Mouse (Mus musculus): ENCODE results near the gene Frmd8. TPM values are rescaled to one million over a fixed set of nuclear protein-coding genes. Genes with fewer than 3 reads are reported as not detected.
"Not testable (repeated sequence)": the region's sequence is repeated elsewhere in the genome, so short reads cannot be mapped to it uniquely, and the experiment has no call there.

The Frmd8 gene
- total RNA-seq, 1 experiment, result 35.7 TPM

DNA sequence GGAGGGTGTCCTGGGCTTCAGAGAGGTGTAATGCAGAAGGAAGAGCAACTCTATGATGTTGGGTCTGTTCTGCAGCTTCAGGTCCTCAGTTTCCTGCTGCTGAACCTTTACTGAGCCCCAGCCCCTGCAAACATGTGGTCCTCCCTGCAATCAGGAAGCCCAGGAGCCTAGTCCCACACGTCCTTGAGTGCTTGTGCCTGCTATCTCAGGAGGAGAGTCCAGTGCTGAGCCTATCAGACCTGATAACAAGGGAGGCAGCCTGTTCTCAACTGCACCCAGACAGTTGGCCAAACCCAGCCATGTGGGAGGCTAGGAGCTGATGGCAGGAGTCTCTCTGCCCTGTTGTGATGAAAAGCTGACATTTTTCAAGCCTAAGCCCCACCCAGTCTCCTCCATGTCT lies 8.9 kb upstream of the Frmd8 start:
- in situ Hi-C loops (cut with MboI; ENCODE audit: low sequenced_read_pairs in 2 of 2, unreplicated experiment in 2 of 2), result no loop called here
- DNase-seq (ENCODE audit: low read depth, low spot score), result no peak

DNA sequence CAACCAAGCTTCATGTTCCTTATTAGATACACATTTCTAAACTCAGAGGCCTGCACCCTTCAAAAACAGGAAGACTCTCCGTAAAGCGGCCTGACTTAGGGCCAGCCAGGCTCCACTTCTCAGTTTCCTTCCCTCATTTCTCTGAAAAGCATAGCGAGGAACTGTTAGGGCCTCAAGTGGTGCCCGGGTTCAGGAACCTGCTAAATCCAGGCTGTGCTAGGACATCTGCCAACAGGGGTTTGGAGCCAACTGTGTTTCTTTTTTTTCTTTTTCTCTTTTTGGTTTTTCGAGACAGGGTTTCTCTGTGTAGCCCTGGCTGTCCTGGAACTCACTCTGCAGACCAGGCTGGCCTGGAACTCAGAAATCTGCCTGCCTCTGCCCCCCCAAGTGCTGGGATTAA lies 7.0 kb upstream of the Frmd8 start:
- H3K9me3 ChIP-seq (ENCODE audit: control insufficient read depth, insufficient read depth, low read depth, low read length); H3K36me3 ChIP-seq (ENCODE audit: control insufficient read depth, insufficient read depth, low read length, poor library complexity, severe bottlenecking); H3K4me3 ChIP-seq (ENCODE audit: insufficient read depth in 1 of 2, low read depth in 1 of 2, low read length in 2 of 2, poor library complexity in 1 of 2, severe bottlenecking in 1 of 2); DNase-seq (ENCODE audit: low read depth, low spot score); in situ Hi-C loops (cut with MboI; ENCODE audit: low sequenced_read_pairs in 2 of 2, unreplicated experiment in 2 of 2); H3K9ac ChIP-seq (ENCODE audit: insufficient read depth, low read depth, low read length, poor library complexity, severe bottlenecking); H3K27ac ChIP-seq (ENCODE audit: insufficient read depth, low read depth, low read length, poor library complexity, severe bottlenecking): not testable (repeated sequence)
- peaks cover 2 to 10% of the 10 kb centered on the region in 2 experiments; a peak in 2 of 4 replicates for H3K4me1 ChIP-seq (ENCODE audit: control insufficient read depth in 2 of 2, insufficient read depth in 2 of 2, low read length in 2 of 2, poor library complexity in 1 of 2)

More for the DNA sequence above, 8.9 kb upstream of the Frmd8 start:
- Histone ChIP-seq H3K4me1 (ENCODE audit: control insufficient read depth in 2 of 2, insufficient read depth in 2 of 2, low read length in 2 of 2, poor library complexity in 1 of 2) (peaks cover 0 to 6% of the 10 kb centered on the region in 2 experiments; a peak in 1 of 4 replicates), H3K9me3 (ENCODE audit: control insufficient read depth, insufficient read depth, low read depth, low read length) (no peaks in the 10 kb centered on the region), H3K4me3 (ENCODE audit: insufficient read depth in 1 of 2, low read depth in 1 of 2, low read length in 2 of 2, poor library complexity in 1 of 2, severe bottlenecking in 1 of 2) (no peak overlapping the region), H3K27ac (ENCODE audit: insufficient read depth, low read depth, low read length, poor library complexity, severe bottlenecking) (no peak overlapping the region), H3K36me3 (ENCODE audit: control insufficient read depth, insufficient read depth, low read length, poor library complexity, severe bottlenecking) (no peaks in the 10 kb centered on the region), H3K9ac (ENCODE audit: insufficient read depth, low read depth, low read length, poor library complexity, severe bottlenecking) (no peak overlapping the region)
- no peak for TF ChIP-seq HCFC1 (IDR thresholded peaks at IDR 0.05; ENCODE audit: borderline replicate concordance, insufficient read depth, low read length)
- no peak for TF ChIP-seq CHD2 (IDR thresholded peaks at IDR 0.05; ENCODE audit: low read depth, low read length)
- no peak for TF ChIP-seq ZNF384 (IDR thresholded peaks at IDR 0.05; ENCODE audit: low read depth, low read length)
- TF ChIP-seq MAFK (IDR thresholded peaks at IDR 0.05; ENCODE audit: insufficient read depth, low read depth, low read length), result no peak
- TF ChIP-seq ZC3H11A (IDR thresholded peaks at IDR 0.05; ENCODE audit: borderline replicate concordance, low read depth, low read length), result no peak

DNA sequence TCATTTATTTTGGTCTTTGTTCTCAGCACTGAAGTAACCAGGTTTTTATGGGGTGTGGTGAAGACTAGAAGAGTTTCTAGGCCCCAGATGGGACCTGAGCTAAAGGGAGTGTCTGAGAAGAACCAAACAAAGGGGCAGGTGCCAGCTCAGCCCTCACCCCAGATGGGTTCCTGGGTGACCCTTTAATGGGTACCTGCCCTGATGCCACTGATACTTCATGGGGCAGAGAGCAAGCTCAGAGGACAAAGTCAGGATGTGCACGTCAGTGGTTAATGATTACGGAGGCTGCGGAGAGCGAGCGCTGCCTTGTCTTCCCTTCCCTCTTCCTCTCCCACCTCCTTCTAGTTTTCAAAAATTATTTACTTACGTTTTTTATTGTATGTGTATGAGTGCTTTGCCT lies 6.1 kb upstream of the Frmd8 start:
- no peak for DNase-seq (ENCODE audit: low read depth, low spot score)
- in situ Hi-C loops (cut with MboI; ENCODE audit: low sequenced_read_pairs in 2 of 2, unreplicated experiment in 2 of 2), result no loop called here
- no peaks in the 10 kb centered on the region for H3K36me3 ChIP-seq (ENCODE audit: control insufficient read depth, insufficient read depth, low read length, poor library complexity, severe bottlenecking)

DNA sequence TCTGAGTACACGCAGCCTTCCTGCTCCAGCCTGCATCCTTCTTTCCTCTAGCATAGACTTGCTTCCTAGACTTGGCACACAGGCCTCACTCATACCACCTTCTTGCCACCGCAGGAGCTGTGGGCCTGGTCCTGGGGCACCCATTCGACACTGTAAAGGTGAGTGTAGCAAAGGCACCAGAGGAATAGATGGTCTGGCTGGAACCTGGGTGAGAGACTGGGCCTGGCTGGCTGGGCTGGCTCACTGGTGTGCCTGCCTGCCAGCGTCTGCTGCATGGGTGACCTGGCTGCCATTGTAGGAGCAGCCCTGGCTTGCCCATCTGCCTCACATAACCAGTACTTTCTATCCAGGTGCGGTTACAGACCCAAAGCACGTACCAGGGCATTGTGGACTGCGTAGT lies 4.7 kb upstream of the Frmd8 start:
- H3K4me1 ChIP-seq (ENCODE audit: control insufficient read depth in 2 of 2, insufficient read depth in 2 of 2, low read length in 2 of 2, poor library complexity in 1 of 2), result peaks cover 2 to 10% of the 10 kb centered on the region in 2 experiments; a peak in 2 of 4 replicates
- DNase-seq (ENCODE audit: low read depth, low spot score), result no peak
- no peaks in the 10 kb centered on the region for H3K9me3 ChIP-seq (ENCODE audit: control insufficient read depth, insufficient read depth, low read depth, low read length)
- in situ Hi-C loops (cut with MboI; ENCODE audit: low sequenced_read_pairs in 2 of 2, unreplicated experiment in 2 of 2), result loop anchor here in 1 of 2 experiments (5.0 kb wide), 1 partner anchor 92 kb away; no protein-coding TSS in a partner anchor
- no peak overlapping the region for H3K4me3 ChIP-seq (ENCODE audit: insufficient read depth in 1 of 2, low read depth in 1 of 2, low read length in 2 of 2, poor library complexity in 1 of 2, severe bottlenecking in 1 of 2)
- H3K27ac ChIP-seq (ENCODE audit: insufficient read depth, low read depth, low read length, poor library complexity, severe bottlenecking), result no peak overlapping the region
- H3K9ac ChIP-seq (ENCODE audit: insufficient read depth, low read depth, low read length, poor library complexity, severe bottlenecking), result no peak overlapping the region
- H3K36me3 ChIP-seq (ENCODE audit: control insufficient read depth, insufficient read depth, low read length, poor library complexity, severe bottlenecking), result no peaks in the 10 kb centered on the region
- TF ChIP-seq HCFC1 (IDR thresholded peaks at IDR 0.05; ENCODE audit: borderline replicate concordance, insufficient read depth, low read length), result no peak
- no peak for TF ChIP-seq MAFK (IDR thresholded peaks at IDR 0.05; ENCODE audit: insufficient read depth, low read depth, low read length)
- no peak for TF ChIP-seq ZC3H11A (IDR thresholded peaks at IDR 0.05; ENCODE audit: borderline replicate concordance, low read depth, low read length)
- TF ChIP-seq ZNF384 (IDR thresholded peaks at IDR 0.05; ENCODE audit: low read depth, low read length), result no peak

More for the DNA sequence above, 6.1 kb upstream of the Frmd8 start:
- no peak for TF ChIP-seq HCFC1 (IDR thresholded peaks at IDR 0.05; ENCODE audit: borderline replicate concordance, insufficient read depth, low read length)
- no peak for TF ChIP-seq ZC3H11A (IDR thresholded peaks at IDR 0.05; ENCODE audit: borderline replicate concordance, low read depth, low read length)
- no peak for TF ChIP-seq ZNF384 (IDR thresholded peaks at IDR 0.05; ENCODE audit: low read depth, low read length)
- Histone ChIP-seq H3K9ac (ENCODE audit: insufficient read depth, low read depth, low read length, poor library complexity, severe bottlenecking) (no peak overlapping the region), H3K4me1 (ENCODE audit: control insufficient read depth in 2 of 2, insufficient read depth in 2 of 2, low read length in 2 of 2, poor library complexity in 1 of 2) (peaks cover 2 to 11% of the 10 kb centered on the region in 2 experiments; a peak in 2 of 4 replicates), H3K27ac (ENCODE audit: insufficient read depth, low read depth, low read length, poor library complexity, severe bottlenecking) (no peak overlapping the region), H3K9me3 (ENCODE audit: control insufficient read depth, insufficient read depth, low read depth, low read length) (no peaks in the 10 kb centered on the region), H3K4me3 (ENCODE audit: insufficient read depth in 1 of 2, low read depth in 1 of 2, low read length in 2 of 2, poor library complexity in 1 of 2, severe bottlenecking in 1 of 2) (no peak overlapping the region)

DNA sequence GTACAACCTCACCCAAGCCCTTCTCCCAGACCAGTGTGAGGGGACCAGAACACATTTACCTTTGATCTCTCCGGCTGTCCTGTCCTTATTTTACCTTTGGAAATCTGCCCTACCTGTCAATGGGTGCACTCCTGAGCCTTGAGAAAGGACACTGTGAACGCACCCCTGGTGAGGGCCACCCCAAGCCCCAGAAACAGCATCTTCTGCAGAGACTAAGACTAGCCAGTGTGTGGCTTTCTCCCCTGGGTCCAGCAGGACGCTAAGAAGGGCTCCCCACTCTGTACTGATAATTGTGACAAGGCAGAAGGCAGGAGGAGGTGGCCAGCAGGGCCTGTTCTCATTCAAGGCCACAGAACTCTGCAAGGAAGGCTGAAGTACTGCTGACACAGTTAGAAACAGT lies 3.8 kb upstream of the Frmd8 start:
- in situ Hi-C loops (cut with MboI; ENCODE audit: low sequenced_read_pairs in 2 of 2, unreplicated experiment in 2 of 2), result loop anchor here in 1 of 2 experiments (5.0 kb wide), 1 partner anchor 92 kb away; no protein-coding TSS in a partner anchor
- Histone ChIP-seq H3K27ac (ENCODE audit: insufficient read depth, low read depth, low read length, poor library complexity, severe bottlenecking) (no peak overlapping the region), H3K4me1 (ENCODE audit: control insufficient read depth in 2 of 2, insufficient read depth in 2 of 2, low read length in 2 of 2, poor library complexity in 1 of 2) (peaks cover 2 to 5% of the 10 kb centered on the region in 2 experiments; a peak in 2 of 4 replicates), H3K36me3 (ENCODE audit: control insufficient read depth, insufficient read depth, low read length, poor library complexity, severe bottlenecking) (no peaks in the 10 kb centered on the region), H3K4me3 (ENCODE audit: insufficient read depth in 1 of 2, low read depth in 1 of 2, low read length in 2 of 2, poor library complexity in 1 of 2, severe bottlenecking in 1 of 2) (no peak overlapping the region), H3K9ac (ENCODE audit: insufficient read depth, low read depth, low read length, poor library complexity, severe bottlenecking) (no peak overlapping the region), H3K9me3 (ENCODE audit: control insufficient read depth, insufficient read depth, low read depth, low read length) (no peaks in the 10 kb centered on the region)
- TF ChIP-seq HCFC1 (IDR thresholded peaks at IDR 0.05; ENCODE audit: borderline replicate concordance, insufficient read depth, low read length) (no peak), CHD2 (IDR thresholded peaks at IDR 0.05; ENCODE audit: low read depth, low read length) (no peak), ZC3H11A (IDR thresholded peaks at IDR 0.05; ENCODE audit: borderline replicate concordance, low read depth, low read length) (no peak), MAFK (IDR thresholded peaks at IDR 0.05; ENCODE audit: insufficient read depth, low read depth, low read length) (no peak), ZNF384 (IDR thresholded peaks at IDR 0.05; ENCODE audit: low read depth, low read length) (no peak)
- DNase-seq (ENCODE audit: low read depth, low spot score), result no peak
